Mouse (Mus musculus): ENCODE data around the gene Vamp1. TPM values are rescaled to one million over a fixed set of nuclear protein-coding genes. Genes with fewer than 3 reads are reported as not detected.

Vamp1 gene
- polyA plus RNA-seq, 1 experiment: 32.6 TPM

DNA sequence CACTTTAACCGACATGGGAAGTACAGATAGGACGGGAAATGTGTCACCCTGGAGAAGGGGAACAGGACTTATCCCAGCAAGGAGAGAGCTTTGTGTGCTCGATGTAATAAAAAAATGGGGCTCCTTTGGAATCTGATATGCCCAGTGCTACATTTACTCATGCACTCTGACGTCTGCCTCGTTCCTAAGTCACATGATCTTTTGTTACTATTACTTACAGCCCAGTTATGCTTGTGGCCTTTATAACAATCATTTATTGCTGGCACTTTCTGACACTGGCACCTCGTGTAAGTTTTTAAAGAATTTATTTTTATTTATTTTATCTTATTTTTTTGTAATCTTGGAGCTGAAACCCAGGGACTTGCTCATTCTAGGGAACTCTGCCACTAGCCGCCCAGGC is 22.0 kb upstream of the Vamp1 start:
- TF ChIP-seq POLR2A (IDR thresholded peaks at IDR 0.05; ENCODE audit: borderline replicate concordance, control insufficient read depth, low read depth, low read length): no peak
- no peak for TF ChIP-seq CTCF (IDR thresholded peaks at IDR 0.05; ENCODE audit: control insufficient read depth, insufficient read depth, low read length)
- Histone ChIP-seq H3K4me3 (replicated peaks; ENCODE audit: control insufficient read depth, low read depth, low read length) (no peak overlapping the region), H3K27ac (ENCODE audit: control insufficient read depth, insufficient read depth, low read depth, low read length, poor library complexity) (no peak overlapping the region), H3K4me1 (ENCODE audit: control insufficient read depth, insufficient read depth, low read length) (peaks cover 1% of the 10 kb centered on the region; the same call in 1 of the 2 replicates)
- whole genome bisulfite sequencing: 34% methylated on average over 7 of the region's 7 CpGs

DNA sequence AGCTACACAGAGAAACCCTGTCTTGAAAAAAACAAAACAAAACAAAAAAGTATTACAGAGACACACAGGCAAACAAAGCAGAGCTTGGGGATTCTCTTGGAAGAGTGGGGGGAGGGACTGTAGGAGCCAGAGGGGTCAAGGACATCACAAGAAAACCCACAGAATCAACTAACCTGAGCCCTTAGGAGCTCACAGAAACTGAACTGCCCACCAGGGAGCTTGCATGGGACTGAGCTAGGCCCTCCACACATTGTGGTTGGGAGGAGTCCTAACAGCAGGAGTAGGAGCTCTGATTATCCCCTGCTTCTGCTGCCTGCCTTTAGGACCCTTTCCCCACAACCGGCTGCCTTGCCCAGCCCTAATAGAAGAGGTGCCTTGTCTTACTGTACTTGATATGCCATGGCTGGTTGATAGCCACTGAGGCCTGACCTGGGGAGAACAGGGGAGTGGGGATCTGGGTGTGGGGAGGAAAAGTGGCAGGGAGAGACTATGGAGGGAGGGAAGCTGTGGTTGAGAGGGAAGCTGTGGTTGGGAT is 19.7 kb upstream of the Vamp1 start:
- H3K4me3 ChIP-seq (replicated peaks; ENCODE audit: control insufficient read depth, low read depth, low read length): no peak overlapping the region
- WGBS: 80% methylated on average over 1 of the region's 1 CpGs
- TF ChIP-seq CTCF (IDR thresholded peaks at IDR 0.05; ENCODE audit: control insufficient read depth, insufficient read depth, low read length) (no peak), POLR2A (IDR thresholded peaks at IDR 0.05; ENCODE audit: borderline replicate concordance, control insufficient read depth, low read depth, low read length) (no peak)
- H3K27ac ChIP-seq (ENCODE audit: control insufficient read depth, insufficient read depth, low read depth, low read length, poor library complexity): no peak overlapping the region
- peaks cover 1% of the 10 kb centered on the region; the same call in 1 of the 2 replicates for H3K4me1 ChIP-seq (ENCODE audit: control insufficient read depth, insufficient read depth, low read length)

DNA sequence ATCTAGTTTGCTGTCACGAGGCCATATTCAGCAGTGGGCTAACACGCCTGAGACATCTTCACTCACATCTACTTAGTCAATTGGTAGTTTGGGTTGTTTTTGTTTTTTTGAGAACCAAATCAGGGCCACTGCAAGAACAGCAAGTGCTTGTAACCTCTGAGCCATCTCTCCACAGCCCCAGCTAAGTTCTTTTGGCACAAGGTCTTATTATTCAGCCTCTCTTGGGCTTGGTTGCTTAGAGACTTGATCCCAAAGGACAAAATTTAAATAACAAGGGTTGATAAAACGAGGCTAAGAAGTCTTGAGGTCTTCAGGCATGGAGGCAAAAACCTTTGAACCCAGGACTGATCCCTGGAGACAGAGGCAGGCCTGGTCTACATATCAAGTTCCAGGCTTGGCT is 19.1 kb upstream of the Vamp1 start:
- Histone ChIP-seq H3K27ac (ENCODE audit: control insufficient read depth, insufficient read depth, low read depth, low read length, poor library complexity) (no peak overlapping the region), H3K4me3 (replicated peaks; ENCODE audit: control insufficient read depth, low read depth, low read length) (no peak overlapping the region), H3K4me1 (ENCODE audit: control insufficient read depth, insufficient read depth, low read length) (no peaks in the 10 kb centered on the region)
- TF ChIP-seq POLR2A (IDR thresholded peaks at IDR 0.05; ENCODE audit: borderline replicate concordance, control insufficient read depth, low read depth, low read length) (no peak), CTCF (IDR thresholded peaks at IDR 0.05; ENCODE audit: control insufficient read depth, insufficient read depth, low read length) (no peak)
- WGBS: 73% methylated on average over 3 of the region's 3 CpGs

DNA sequence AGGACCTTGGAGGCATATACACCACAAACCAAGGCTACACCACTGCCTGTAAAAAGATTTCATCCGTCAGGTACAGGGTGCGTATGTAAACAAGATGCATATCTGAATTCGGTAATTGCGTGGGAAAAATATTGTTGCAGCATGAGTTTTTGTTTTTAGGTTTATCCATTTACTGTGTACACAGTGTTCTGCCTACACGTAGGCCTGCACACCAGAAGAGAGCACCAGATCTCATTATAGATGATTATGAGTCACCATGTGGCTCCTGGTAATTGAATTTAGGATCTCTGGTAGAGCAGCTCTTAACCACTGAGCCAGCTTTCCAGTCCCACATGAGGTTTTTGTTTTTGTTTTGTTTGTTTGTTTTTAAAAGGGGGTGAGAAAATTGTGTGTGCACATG is 18.2 kb upstream of the Vamp1 start:
- TF ChIP-seq CTCF (IDR thresholded peaks at IDR 0.05; ENCODE audit: control insufficient read depth, insufficient read depth, low read length): no peak
- TF ChIP-seq POLR2A (IDR thresholded peaks at IDR 0.05; ENCODE audit: borderline replicate concordance, control insufficient read depth, low read depth, low read length): no peak
- Histone ChIP-seq H3K4me3 (replicated peaks; ENCODE audit: control insufficient read depth, low read depth, low read length) (no peak overlapping the region), H3K4me1 (ENCODE audit: control insufficient read depth, insufficient read depth, low read length) (no peaks in the 10 kb centered on the region), H3K27ac (ENCODE audit: control insufficient read depth, insufficient read depth, low read depth, low read length, poor library complexity) (no peak overlapping the region)
- 79% methylated on average over 5 of the region's 5 CpGs for WGBS

DNA sequence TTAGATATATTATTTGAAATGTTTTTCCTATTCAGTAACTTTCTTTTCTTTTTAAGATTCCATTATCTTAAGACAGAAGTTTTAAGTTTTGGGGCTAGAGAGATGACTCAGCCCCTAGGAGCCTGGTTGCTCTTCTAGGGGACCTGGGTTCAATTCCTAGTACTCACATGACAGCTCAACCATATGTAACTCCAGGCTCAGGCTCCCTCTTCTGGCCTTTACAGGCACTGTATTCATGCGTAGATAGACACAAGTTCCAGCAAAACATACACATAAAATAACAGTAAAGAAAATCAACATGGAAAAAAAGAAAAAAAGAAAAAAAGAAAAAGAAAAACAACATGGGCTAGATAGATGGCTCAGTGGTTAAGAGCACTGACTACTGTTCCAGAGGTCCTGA is 4.9 kb upstream of the Vamp1 start:
- 83% methylated on average over 1 of the region's 1 CpGs for WGBS
- TF ChIP-seq CTCF (IDR thresholded peaks at IDR 0.05; ENCODE audit: control insufficient read depth, insufficient read depth, low read length) (no peak), POLR2A (IDR thresholded peaks at IDR 0.05; ENCODE audit: borderline replicate concordance, control insufficient read depth, low read depth, low read length) (no peak)
- H3K27ac ChIP-seq (ENCODE audit: control insufficient read depth, insufficient read depth, low read depth, low read length, poor library complexity): no peak overlapping the region
- H3K4me3 ChIP-seq (replicated peaks; ENCODE audit: control insufficient read depth, low read depth, low read length): no peak overlapping the region
- H3K4me1 ChIP-seq (ENCODE audit: control insufficient read depth, insufficient read depth, low read length): no peaks in the 10 kb centered on the region; the same call in none of the 2 replicates

DNA sequence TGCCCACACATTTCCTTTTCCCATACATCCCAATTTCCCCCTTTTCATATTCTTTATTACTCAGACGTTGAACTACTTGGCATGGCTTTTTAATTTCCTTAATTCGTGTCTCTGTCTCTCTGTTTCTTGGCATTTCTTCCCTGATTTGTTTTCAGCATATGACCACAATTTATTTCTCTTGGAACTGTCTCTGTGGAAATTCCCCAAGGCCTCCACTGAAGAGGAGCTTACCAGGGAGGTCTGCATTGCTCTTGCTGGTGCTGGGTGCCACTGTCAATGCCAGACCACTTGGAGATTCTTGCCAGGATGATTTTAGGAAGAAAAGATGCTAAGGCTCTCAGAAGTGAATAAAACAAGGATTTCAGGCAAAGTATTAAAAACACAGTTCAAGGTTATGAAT is 2.7 kb upstream of the Vamp1 start:
- WGBS: 34% methylated on average over 2 of the region's 2 CpGs
- peaks cover 2% of the 10 kb centered on the region for H3K4me1 ChIP-seq (ENCODE audit: control insufficient read depth, insufficient read depth, low read length)
- H3K27ac ChIP-seq (ENCODE audit: control insufficient read depth, insufficient read depth, low read depth, low read length, poor library complexity): no peak overlapping the region
- no peak overlapping the region for H3K4me3 ChIP-seq (replicated peaks; ENCODE audit: control insufficient read depth, low read depth, low read length)
- TF ChIP-seq CTCF (IDR thresholded peaks at IDR 0.05; ENCODE audit: control insufficient read depth, insufficient read depth, low read length) (no peak), POLR2A (IDR thresholded peaks at IDR 0.05; ENCODE audit: borderline replicate concordance, control insufficient read depth, low read depth, low read length) (no peak)

DNA sequence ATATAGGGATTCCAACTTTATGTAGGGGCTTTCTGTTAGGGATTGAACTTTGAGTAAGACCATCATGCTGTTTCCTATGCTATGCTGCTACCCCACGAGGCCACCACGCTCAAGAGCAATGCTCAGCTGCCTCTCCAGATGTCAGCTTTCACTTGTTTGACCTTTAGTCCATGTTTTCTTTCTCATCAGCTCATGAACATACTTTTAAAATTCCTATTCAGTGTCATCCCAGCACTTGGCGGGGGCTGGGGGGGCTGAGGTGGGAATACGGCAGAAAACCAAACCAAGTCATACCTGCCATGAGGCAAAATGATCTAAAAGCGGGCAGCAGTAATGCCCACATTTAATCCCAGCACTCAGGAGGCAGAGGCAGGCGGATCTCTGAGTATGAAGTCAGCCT is 2.2 kb upstream of the Vamp1 start:
- WGBS: 76% methylated on average over 6 of the region's 6 CpGs
- Histone ChIP-seq H3K4me1 (ENCODE audit: control insufficient read depth, insufficient read depth, low read length) (peaks cover 2% of the 10 kb centered on the region), H3K27ac (ENCODE audit: control insufficient read depth, insufficient read depth, low read depth, low read length, poor library complexity) (no peak overlapping the region), H3K4me3 (replicated peaks; ENCODE audit: control insufficient read depth, low read depth, low read length) (no peak overlapping the region)
- TF ChIP-seq POLR2A (IDR thresholded peaks at IDR 0.05; ENCODE audit: borderline replicate concordance, control insufficient read depth, low read depth, low read length): no peak
- no peak for TF ChIP-seq CTCF (IDR thresholded peaks at IDR 0.05; ENCODE audit: control insufficient read depth, insufficient read depth, low read length)

DNA sequence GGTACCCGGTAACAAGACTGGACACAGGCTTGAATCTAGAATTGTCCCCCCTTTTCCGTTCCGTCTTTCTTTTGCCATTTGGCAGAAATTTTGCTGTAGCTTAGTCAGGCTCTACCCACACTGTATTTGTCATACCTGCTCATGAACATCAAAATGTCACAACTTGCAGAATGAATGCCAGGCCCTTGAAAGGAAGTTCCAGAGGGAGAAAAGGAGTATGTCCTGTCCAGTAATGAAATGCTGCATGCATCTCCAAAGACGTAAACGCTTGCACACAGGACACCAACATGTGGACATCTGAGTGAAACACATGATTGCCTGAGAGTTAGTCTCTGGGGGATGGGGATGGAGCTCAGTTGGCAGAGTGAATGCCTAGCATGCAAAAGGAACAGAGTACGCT is 1.6 kb upstream of the Vamp1 start:
- H3K27ac ChIP-seq (ENCODE audit: control insufficient read depth, insufficient read depth, low read depth, low read length, poor library complexity): no peak overlapping the region
- 83% methylated on average over 6 of the region's 6 CpGs for WGBS

DNA sequence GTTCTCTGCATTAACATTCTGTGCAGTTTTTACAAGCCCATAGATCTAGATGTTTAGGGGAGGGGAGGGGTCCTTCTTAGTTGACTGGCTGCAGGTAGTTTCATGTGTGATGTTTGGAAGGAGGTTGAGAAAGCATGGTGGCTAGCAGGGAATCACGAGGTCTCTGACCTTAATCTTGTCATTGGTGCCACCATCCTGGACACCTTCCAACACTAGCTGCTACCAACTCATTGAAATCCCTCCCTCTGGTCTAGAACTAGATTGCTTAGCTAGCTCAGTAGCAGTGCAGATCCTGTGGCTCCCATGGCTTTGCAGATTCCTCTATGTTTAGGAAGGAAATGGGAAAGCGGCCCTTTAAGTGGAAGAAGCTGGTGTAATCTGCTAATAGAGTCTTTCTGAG is 1.5 kb downstream of the Vamp1 start:
- Histone ChIP-seq H3K4me3 (replicated peaks; ENCODE audit: control insufficient read depth, low read depth, low read length) (no peak overlapping the region), H3K4me1 (ENCODE audit: control insufficient read depth, insufficient read depth, low read length) (peaks cover 5% of the 10 kb centered on the region), H3K27ac (ENCODE audit: control insufficient read depth, insufficient read depth, low read depth, low read length, poor library complexity) (no peak overlapping the region)
- WGBS: 42% methylated on average over 2 of the region's 2 CpGs
- no peak for TF ChIP-seq CTCF (IDR thresholded peaks at IDR 0.05; ENCODE audit: control insufficient read depth, insufficient read depth, low read length)
- TF ChIP-seq POLR2A (IDR thresholded peaks at IDR 0.05; ENCODE audit: borderline replicate concordance, control insufficient read depth, low read depth, low read length): no peak

More for the DNA sequence above, 1.6 kb upstream of the Vamp1 start:
- Histone ChIP-seq H3K4me3 (replicated peaks; ENCODE audit: control insufficient read depth, low read depth, low read length) (no peak overlapping the region), H3K4me1 (ENCODE audit: control insufficient read depth, insufficient read depth, low read length) (peaks cover 4% of the 10 kb centered on the region)
- TF ChIP-seq POLR2A (IDR thresholded peaks at IDR 0.05; ENCODE audit: borderline replicate concordance, control insufficient read depth, low read depth, low read length): no peak
- no peak for TF ChIP-seq CTCF (IDR thresholded peaks at IDR 0.05; ENCODE audit: control insufficient read depth, insufficient read depth, low read length)
